Mouse (Mus musculus): ENCODE data around the gene Clec2l. TPM values are rescaled to one million over a fixed set of nuclear protein-coding genes. Genes with fewer than 3 reads are reported as not detected.
"Not testable (repeated sequence)": the region's sequence is repeated elsewhere in the genome, so short reads cannot be mapped to it uniquely, and the experiment has no call there.

Gene Clec2l
- polyA plus RNA-seq, 1 experiment from 2014 or later = 1.1 TPM

- no peak overlapping the region for H3K27ac ChIP-seq
- no peaks in the 10 kb centered on the region for H3K36me3 ChIP-seq
- H3K4me3 ChIP-seq = no peak overlapping the region
- 85% methylated on average over 11 of the region's 11 CpGs for WGBS
- H3K9me3 ChIP-seq = no peaks in the 10 kb centered on the region
- no peak for DNase-seq (ENCODE audit: low spot score)
- peaks cover 23% of the 10 kb centered on the region for H3K4me1 ChIP-seq (replicated peaks)
- peaks cover 68% of the 10 kb centered on the region for H3K27me3 ChIP-seq (ENCODE audit: insufficient read depth, poor library complexity, severe bottlenecking)
These were observed 22.5 kb upstream of the Clec2l start for GRCm38 (mm10) chr6:38640401-38640800.

GRCm38 (mm10) chr6:38641228-38641627 is 21.6 kb upstream of the Clec2l start:
- Histone ChIP-seq H3K4me3 (no peak overlapping the region), H3K27ac (no peak overlapping the region), H3K9me3 (no peaks in the 10 kb centered on the region), H3K4me1 (replicated peaks) (peaks cover 17% of the 10 kb centered on the region), H3K27me3 (ENCODE audit: insufficient read depth, poor library complexity, severe bottlenecking) (peaks cover 60% of the 10 kb centered on the region), H3K36me3 (no peaks in the 10 kb centered on the region)
- 73% methylated on average over 5 of the region's 5 CpGs for WGBS
- no peak for DNase-seq (ENCODE audit: low spot score)

GRCm38 (mm10) chr6:38641645-38642044 is 21.2 kb upstream of the Clec2l start:
- Histone ChIP-seq H3K9me3 (no peaks in the 10 kb centered on the region), H3K36me3 (no peaks in the 10 kb centered on the region), H3K27ac (no peak overlapping the region), H3K4me3 (no peak overlapping the region), H3K4me1 (replicated peaks) (peaks cover 13% of the 10 kb centered on the region), H3K27me3 (ENCODE audit: insufficient read depth, poor library complexity, severe bottlenecking) (peaks cover 56% of the 10 kb centered on the region)
- 58% methylated on average over 5 of the region's 5 CpGs for WGBS
- no peak for DNase-seq (ENCODE audit: low spot score)

GRCm38 (mm10) chr6:38642593-38642992 is 20.3 kb upstream of the Clec2l start:
- 81% methylated on average over 5 of the region's 5 CpGs for WGBS
- Histone ChIP-seq H3K36me3 (no peaks in the 10 kb centered on the region), H3K27ac (no peak overlapping the region), H3K4me1 (replicated peaks) (0 out of 2 replicates have a peak, but pooled peaks cover 4% of the 10 kb centered on the region), H3K4me3 (no peak overlapping the region), H3K9me3 (no peaks in the 10 kb centered on the region), H3K27me3 (ENCODE audit: insufficient read depth, poor library complexity, severe bottlenecking) (peaks cover 47% of the 10 kb centered on the region)
- no peak for DNase-seq (ENCODE audit: low spot score)

- no peak overlapping the region for H3K4me3 ChIP-seq
- no peak overlapping the region for H3K27ac ChIP-seq
- peaks cover 42% of the 10 kb centered on the region for H3K27me3 ChIP-seq (ENCODE audit: insufficient read depth, poor library complexity, severe bottlenecking)
- H3K9me3 ChIP-seq = no peaks in the 10 kb centered on the region
- 0 out of 2 replicates have a peak, but pooled peaks cover 4% of the 10 kb centered on the region for H3K4me1 ChIP-seq (replicated peaks)
- 66% methylated on average over 3 of the region's 3 CpGs for WGBS
- no peak for DNase-seq (ENCODE audit: low spot score)
- H3K36me3 ChIP-seq = no peaks in the 10 kb centered on the region
These were observed 19.8 kb upstream of the Clec2l start for GRCm38 (mm10) chr6:38643039-38643438.

GRCm38 (mm10) chr6:38649545-38649944 is 13.3 kb upstream of the Clec2l start:
- DNase-seq (ENCODE audit: low spot score) = no peak
- Histone ChIP-seq H3K27me3 (ENCODE audit: insufficient read depth, poor library complexity, severe bottlenecking) (no peaks in the 10 kb centered on the region; the same call in 1 of the 2 replicates), H3K4me3 (no peak overlapping the region), H3K36me3 (no peaks in the 10 kb centered on the region), H3K9me3 (no peaks in the 10 kb centered on the region), H3K27ac (no peak overlapping the region), H3K4me1 (replicated peaks) (no peaks in the 10 kb centered on the region)
- whole genome bisulfite sequencing = 73% methylated on average over 3 of the region's 3 CpGs

- no peaks in the 10 kb centered on the region; the same call in 1 of the 2 replicates for H3K27me3 ChIP-seq (ENCODE audit: insufficient read depth, poor library complexity, severe bottlenecking)
- H3K4me3 ChIP-seq = no peak overlapping the region
- WGBS = 42% methylated on average over 14 of the region's 14 CpGs
- H3K36me3 ChIP-seq = no peaks in the 10 kb centered on the region
- DNase-seq (ENCODE audit: low spot score) = peak; percentile 76
- H3K27ac ChIP-seq = no peak overlapping the region
- H3K9me3 ChIP-seq = no peaks in the 10 kb centered on the region
- no peaks in the 10 kb centered on the region for H3K4me1 ChIP-seq (replicated peaks)
These were observed 12.5 kb upstream of the Clec2l start for GRCm38 (mm10) chr6:38650263-38650937.

- Histone ChIP-seq H3K27ac (no peak overlapping the region), H3K9me3 (no peaks in the 10 kb centered on the region), H3K36me3 (no peaks in the 10 kb centered on the region), H3K27me3 (ENCODE audit: insufficient read depth, poor library complexity, severe bottlenecking) (peaks cover 92% of the 10 kb centered on the region), H3K4me1 (replicated peaks) (peaks cover 32% of the 10 kb centered on the region), H3K4me3 (no peak overlapping the region)
- WGBS = 9% methylated on average over 4 of the region's 4 CpGs
- DNase-seq (ENCODE audit: low spot score) = peak; percentile 61
These were observed 1.2 kb upstream of the Clec2l start for GRCm38 (mm10) chr6:38661626-38662025.

- WGBS = 71% methylated on average over 6 of the region's 6 CpGs
- no peak overlapping the region for H3K4me3 ChIP-seq
These were observed 6.7 kb downstream of the Clec2l start for GRCm38 (mm10) chr6:38669580-38669979.

GRCm38 (mm10) chr6:38670488-38670887 is 7.6 kb downstream of the Clec2l start:
- WGBS = 78% methylated on average over 1 of the region's 1 CpGs
- H3K9me3 ChIP-seq; H3K27ac ChIP-seq; H3K4me1 ChIP-seq (replicated peaks); H3K36me3 ChIP-seq; H3K4me3 ChIP-seq; DNase-seq (ENCODE audit: low spot score): not testable (repeated sequence)
- H3K27me3 ChIP-seq (ENCODE audit: insufficient read depth, poor library complexity, severe bottlenecking) = peaks cover 23% of the 10 kb centered on the region

More at GRCm38 (mm10) chr6:38669580-38669979, 6.7 kb downstream of the Clec2l start:
- Histone ChIP-seq H3K4me1 (replicated peaks) (peaks cover 6% of the 10 kb centered on the region; the same call in 1 of the 2 replicates), H3K27ac (no peak overlapping the region), H3K9me3 (no peaks in the 10 kb centered on the region), H3K27me3 (ENCODE audit: insufficient read depth, poor library complexity, severe bottlenecking) (peaks cover 32% of the 10 kb centered on the region), H3K36me3 (no peaks in the 10 kb centered on the region)
- no peak for DNase-seq (ENCODE audit: low spot score)

GRCm38 (mm10) chr6:38671270-38671669 is 8.4 kb downstream of the Clec2l start:
- Histone ChIP-seq H3K27ac (no peak overlapping the region), H3K9me3 (no peaks in the 10 kb centered on the region)
- WGBS = 84% methylated on average over 7 of the region's 7 CpGs

GRCm38 (mm10) chr6:38672011-38672410 is 9.1 kb downstream of the Clec2l start:
- no peak overlapping the region for H3K4me3 ChIP-seq
- H3K36me3 ChIP-seq = no peaks in the 10 kb centered on the region
- DNase-seq (ENCODE audit: low spot score) = no peak
- H3K4me1 ChIP-seq (replicated peaks) = peaks cover 6% of the 10 kb centered on the region; the same call in 1 of the 2 replicates
- H3K27me3 ChIP-seq (ENCODE audit: insufficient read depth, poor library complexity, severe bottlenecking) = peaks cover 9% of the 10 kb centered on the region; the same call in 1 of the 2 replicates
- H3K9me3 ChIP-seq = no peaks in the 10 kb centered on the region
- H3K27ac ChIP-seq = no peak overlapping the region
- 84% methylated on average over 3 of the region's 3 CpGs for WGBS

More at GRCm38 (mm10) chr6:38671270-38671669, 8.4 kb downstream of the Clec2l start:
- DNase-seq (ENCODE audit: low spot score) = no peak
- Histone ChIP-seq H3K4me3 (no peak overlapping the region), H3K27me3 (ENCODE audit: insufficient read depth, poor library complexity, severe bottlenecking) (peaks cover 15% of the 10 kb centered on the region; the same call in 1 of the 2 replicates), H3K4me1 (replicated peaks) (peaks cover 6% of the 10 kb centered on the region; the same call in 1 of the 2 replicates), H3K36me3 (no peaks in the 10 kb centered on the region)

GRCm38 (mm10) chr6:38676217-38676616 is 13.3 kb downstream of the Clec2l start:
- WGBS = 91% methylated on average over 6 of the region's 6 CpGs
- no peaks in the 10 kb centered on the region for H3K27me3 ChIP-seq (ENCODE audit: insufficient read depth, poor library complexity, severe bottlenecking)
- no peak overlapping the region for H3K4me3 ChIP-seq

More at GRCm38 (mm10) chr6:38676217-38676616, 13.3 kb downstream of the Clec2l start:
- H3K4me1 ChIP-seq (replicated peaks) = no peaks in the 10 kb centered on the region
- H3K36me3 ChIP-seq = no peaks in the 10 kb centered on the region
- no peak overlapping the region for H3K27ac ChIP-seq
- DNase-seq (ENCODE audit: low spot score) = no peak
- H3K9me3 ChIP-seq = no peaks in the 10 kb centered on the region
